Mouse (Mus musculus) intestine, postnatal 0 days (tissue): ENCODE data around the gene Wnk1. TPM values are rescaled to one million over a fixed set of nuclear protein-coding genes. Genes with fewer than 3 reads are reported as not detected.

Source experiments
- ATAC-seq: fragments of 200-750 bp; cut with Nextera tagmentation; 2 replicates; pipeline ENCODE4 v1.8.0; 2017; ENCODE audit warnings: mild to moderate bottlenecking, moderate TSS enrichment, moderate library complexity
- H3K27ac ChIP-seq: fragments of 300-500 bp; sonication (generic); 2 replicates; pipeline ENCODE4 v1.5.1; 2014; ENCODE audit warnings: mild to moderate bottlenecking, low read depth, low read length, moderate library complexity
- H3K27me3 ChIP-seq: fragments of 300-500 bp; sonication (generic); replicated peaks from 2 replicates; pipeline ENCODE4 v1.6.1; 2014; ENCODE audit warnings: low read length, mixed read lengths; ENCODE audit not compliant: control insufficient read depth, insufficient read depth
- H3K36me3 ChIP-seq: fragments of 300-500 bp; sonication (generic); 2 replicates; pipeline ENCODE4 v1.6.1; 2014; ENCODE audit warnings: mild to moderate bottlenecking, moderate library complexity; ENCODE audit not compliant: control insufficient read depth, insufficient read depth
- H3K4me1 ChIP-seq: fragments of 300-500 bp; sonication (generic); replicated peaks from 2 replicates; pipeline ENCODE4 v1.6.1; 2014; ENCODE audit warnings: antibody characterized with exemption, low read length, mixed read lengths; ENCODE audit not compliant: control insufficient read depth, insufficient read depth
- H3K4me2 ChIP-seq: fragments of 300-500 bp; sonication (generic); replicated peaks from 2 replicates; pipeline ENCODE4 v1.6.1; 2014; ENCODE audit warnings: low read depth, mild to moderate bottlenecking, moderate library complexity
- H3K4me3 ChIP-seq: fragments of 300-500 bp; sonication (generic); 2 replicates; pipeline ENCODE4 v1.5.1; 2014; ENCODE audit warnings: low read depth, low read length
- H3K9ac ChIP-seq: fragments of 300-500 bp; sonication (generic); 2 replicates; pipeline ENCODE4 v1.6.1; 2014; ENCODE audit warnings: mild to moderate bottlenecking, low read depth, low read length
- H3K9me3 ChIP-seq: fragments of 300-500 bp; sonication (generic); 2 replicates; pipeline ENCODE4 v1.6.1; 2016; ENCODE audit warnings: mixed run types; ENCODE audit not compliant: control insufficient read depth
- CTCF ChIP-seq: sonication (generic); IDR thresholded peaks from 2 replicates; pipeline ENCODE4 v1.5.1; 2016; ENCODE audit warnings: low read depth, mild to moderate bottlenecking, control low read depth, antibody characterized with exemption, moderate library complexity
- WGBS: fragments of 180-500 bp; shearing (Covaris S2); extraction: QIAGEN DNeasy Blood & Tissue Kit; methylation state at CpG from one replicate; pipeline ENCODE4 v1.1.7; 2014; 5-methylcytosine and 5-hydroxymethylcytosine counted together
- polyA plus RNA-seq: library from polyadenylated mRNA; unstranded; fragments of >200 nt; fragmentation: Nextera tagmentation; extraction: Ambion mirVana; gene quantifications from 2 replicates; pipeline ENCODE4 v1.2.1, GENCODE M21; 2015

Wnk1 gene
- polyA plus RNA-seq, 1 experiment from 2014 or later, result 36.9 TPM

DNA sequence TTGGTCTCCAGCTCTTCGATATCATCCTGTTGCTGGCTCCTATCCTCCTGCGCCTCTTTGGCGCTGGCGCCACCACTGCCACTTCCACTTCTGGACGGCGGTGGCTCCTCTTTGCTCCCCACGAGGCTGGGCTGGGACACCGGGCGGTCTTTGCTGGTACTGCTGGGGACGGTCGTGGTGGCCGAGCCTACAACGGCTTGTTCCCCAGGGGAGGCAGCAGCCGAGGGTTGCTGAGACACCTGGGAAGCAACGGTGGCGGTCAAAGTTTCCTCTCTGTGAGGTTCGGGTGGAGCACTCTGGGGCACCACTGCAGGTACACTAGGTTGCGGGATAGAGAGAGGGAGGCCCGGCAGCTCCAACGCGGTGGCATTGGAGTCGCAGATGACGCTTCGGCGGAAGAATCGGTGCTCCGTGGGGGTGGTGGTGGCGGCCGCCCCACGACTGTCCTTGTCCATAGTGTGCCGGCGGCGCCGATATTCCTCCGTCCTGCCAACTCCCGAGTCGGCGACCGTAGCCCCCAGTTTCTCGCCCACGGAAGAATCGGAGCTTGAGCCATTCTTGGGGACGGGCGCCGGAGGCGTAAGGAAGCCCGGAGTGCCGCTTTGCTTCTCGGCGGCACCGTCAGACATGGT lies 1.4 kb downstream of the Wnk1 start:
- Histone ChIP-seq H3K9me3 (no peaks in the 10 kb centered on the region), H3K36me3 (no peaks in the 10 kb centered on the region), H3K4me1 (0 out of 2 replicates have a peak, but pooled peaks cover 4% of the 10 kb centered on the region), H3K9ac (peak overlapping the region; percentile 74), H3K27me3 (no peaks in the 10 kb centered on the region), H3K4me3 (peak overlapping the region; percentile 71), H3K27ac (peak overlapping the region; percentile 97), H3K4me2 (peak overlapping the region; percentile 93)
- under 1% methylated on average over 51 of the region's 51 CpGs for WGBS
- peak; percentile 62 for ATAC-seq
- peak; percentile 78 for TF ChIP-seq CTCF

DNA sequence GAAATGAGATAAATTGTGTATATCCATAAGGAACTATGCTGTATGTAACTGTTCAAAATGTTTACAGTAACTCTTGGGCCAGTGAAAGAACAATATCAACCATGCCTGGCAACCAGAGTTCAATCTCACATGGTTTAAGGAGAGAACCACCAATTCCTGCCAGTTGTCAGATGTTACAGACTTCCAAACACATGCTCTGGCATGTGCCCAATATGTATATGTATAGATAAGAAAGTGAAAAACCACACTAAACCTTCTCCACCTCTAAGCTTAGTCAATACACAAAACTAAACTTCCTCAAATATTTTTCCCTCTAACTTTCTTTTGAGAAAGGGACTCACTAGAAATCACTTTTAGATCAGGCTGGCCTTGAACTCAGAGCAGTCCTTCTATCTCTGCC lies 13.9 kb downstream of the Wnk1 start:
- no peaks in the 10 kb centered on the region for H3K4me1 ChIP-seq
- no peak overlapping the region for H3K4me3 ChIP-seq
- no peaks in the 10 kb centered on the region for H3K27me3 ChIP-seq
- H3K4me2 ChIP-seq, result no peak overlapping the region
- H3K9me3 ChIP-seq, result no peaks in the 10 kb centered on the region
- no peak overlapping the region for H3K27ac ChIP-seq
- 0 out of 2 replicates have a peak, but pooled peaks cover 2% of the 10 kb centered on the region for H3K36me3 ChIP-seq
- no peak overlapping the region for H3K9ac ChIP-seq
- no peak for ATAC-seq
- TF ChIP-seq CTCF, result no peak

DNA sequence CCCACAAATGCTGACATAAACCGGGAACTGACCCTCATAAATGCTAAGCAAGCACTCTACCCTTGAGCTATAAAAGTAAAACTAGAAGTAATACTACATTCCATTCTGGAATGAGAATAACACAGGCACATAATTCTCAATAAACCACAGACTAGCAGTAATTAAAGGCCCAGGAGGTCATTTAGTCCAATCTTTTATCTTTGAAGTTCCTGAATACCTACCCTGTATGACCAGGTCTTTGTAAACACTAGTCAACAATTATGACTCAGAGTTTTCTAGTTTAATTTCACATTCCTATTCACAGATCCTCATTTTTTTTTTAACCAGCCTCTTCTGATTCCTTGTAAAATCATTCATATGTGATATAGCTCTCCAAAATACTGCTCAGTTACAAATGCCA lies 14.7 kb downstream of the Wnk1 start:
- H3K4me2 ChIP-seq, result no peak overlapping the region
- no peak for TF ChIP-seq CTCF
- 38% methylated on average over 1 of the region's 1 CpGs for WGBS
- H3K36me3 ChIP-seq, result 0 out of 2 replicates have a peak, but pooled peaks cover 2% of the 10 kb centered on the region
- H3K9ac ChIP-seq, result no peak overlapping the region
- no peak overlapping the region for H3K4me3 ChIP-seq
- H3K4me1 ChIP-seq, result no peaks in the 10 kb centered on the region
- H3K9me3 ChIP-seq, result no peaks in the 10 kb centered on the region
- no peak overlapping the region for H3K27ac ChIP-seq
- no peak for ATAC-seq
- H3K27me3 ChIP-seq, result no peaks in the 10 kb centered on the region

DNA sequence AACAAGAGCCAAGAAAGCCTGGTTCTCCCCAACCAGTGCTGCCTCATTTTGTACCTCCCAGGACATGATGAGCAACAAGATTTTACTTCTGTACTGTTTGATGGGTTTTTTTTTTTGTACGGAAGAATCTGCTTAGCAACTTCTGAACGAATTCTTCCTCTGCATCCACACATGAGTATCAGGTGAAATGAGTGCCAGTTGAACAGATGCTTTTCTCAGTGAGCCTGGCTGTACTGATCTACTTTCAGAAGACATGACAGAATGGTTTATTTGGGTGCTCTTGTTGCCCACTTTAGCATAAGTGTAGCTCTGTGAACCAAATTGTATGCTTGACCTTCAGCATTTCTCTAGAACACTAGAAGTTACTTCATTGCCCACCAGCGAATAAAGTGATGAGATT lies 16.4 kb downstream of the Wnk1 start:
- no peak overlapping the region for H3K4me2 ChIP-seq
- no peaks in the 10 kb centered on the region for H3K4me1 ChIP-seq
- H3K4me3 ChIP-seq, result no peak overlapping the region
- H3K9ac ChIP-seq, result no peak overlapping the region
- H3K27ac ChIP-seq, result no peak overlapping the region
- 0 out of 2 replicates have a peak, but pooled peaks cover 2% of the 10 kb centered on the region for H3K36me3 ChIP-seq
- no peak for ATAC-seq
- H3K9me3 ChIP-seq, result no peaks in the 10 kb centered on the region
- no peak for TF ChIP-seq CTCF
- H3K27me3 ChIP-seq, result no peaks in the 10 kb centered on the region
- WGBS, result 91% methylated on average over 3 of the region's 3 CpGs

DNA sequence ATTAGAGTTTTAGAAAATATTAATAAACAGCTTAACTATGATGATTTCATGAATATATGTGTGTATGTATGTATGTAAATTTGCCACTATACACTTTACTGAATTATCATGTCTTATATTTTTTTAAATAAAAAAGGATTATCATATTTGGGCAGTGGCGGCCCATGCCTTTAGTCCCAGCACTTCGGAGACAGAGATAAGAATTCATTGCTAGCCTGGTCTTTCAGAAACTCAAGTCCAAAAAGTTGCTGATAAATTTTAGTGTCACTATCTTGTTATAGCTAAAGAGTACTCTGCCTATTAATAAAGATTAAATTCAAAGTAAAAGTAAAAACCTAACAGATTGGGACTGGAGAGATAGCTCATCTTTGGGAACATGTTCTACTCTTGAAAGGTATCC lies 18.8 kb downstream of the Wnk1 start:
- H3K4me1 ChIP-seq, result no peaks in the 10 kb centered on the region
- no peak overlapping the region for H3K9ac ChIP-seq
- no peaks in the 10 kb centered on the region for H3K9me3 ChIP-seq
- no peak overlapping the region for H3K4me2 ChIP-seq
- TF ChIP-seq CTCF, result no peak
- H3K36me3 ChIP-seq, result 0 out of 2 replicates have a peak, but pooled peaks cover 2% of the 10 kb centered on the region
- no peak for ATAC-seq
- H3K4me3 ChIP-seq, result no peak overlapping the region
- no peak overlapping the region for H3K27ac ChIP-seq
- 82% methylated on average over 2 of the region's 2 CpGs for WGBS
- no peaks in the 10 kb centered on the region for H3K27me3 ChIP-seq

DNA sequence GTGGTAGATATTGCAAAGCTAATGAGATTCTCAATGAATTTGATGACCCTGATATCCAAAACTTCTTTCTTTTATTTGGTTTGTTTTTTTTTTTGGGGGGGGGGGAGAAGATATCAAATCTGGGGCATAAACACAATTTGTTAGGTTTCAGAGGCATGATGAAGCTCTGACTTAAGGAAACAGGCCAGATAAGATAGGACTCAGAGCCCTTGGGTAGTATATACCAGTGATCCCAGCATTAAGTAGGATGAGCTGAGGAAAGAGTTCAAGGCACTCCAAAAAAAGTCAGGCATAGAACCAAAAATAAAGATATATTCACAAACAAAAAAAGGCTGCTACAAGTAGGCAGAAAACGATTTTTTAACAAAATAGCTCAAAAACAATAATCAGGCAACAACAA lies 25.3 kb downstream of the Wnk1 start:
- Histone ChIP-seq H3K9me3 (no peaks in the 10 kb centered on the region), H3K27me3 (no peaks in the 10 kb centered on the region), H3K4me3 (no peak overlapping the region), H3K36me3 (no peaks in the 10 kb centered on the region), H3K4me1 (no peaks in the 10 kb centered on the region), H3K9ac (no peak overlapping the region), H3K27ac (no peak overlapping the region), H3K4me2 (no peak overlapping the region)
- TF ChIP-seq CTCF, result no peak
- WGBS, result 84% methylated on average over 1 of the region's 1 CpGs
- no peak for ATAC-seq

DNA sequence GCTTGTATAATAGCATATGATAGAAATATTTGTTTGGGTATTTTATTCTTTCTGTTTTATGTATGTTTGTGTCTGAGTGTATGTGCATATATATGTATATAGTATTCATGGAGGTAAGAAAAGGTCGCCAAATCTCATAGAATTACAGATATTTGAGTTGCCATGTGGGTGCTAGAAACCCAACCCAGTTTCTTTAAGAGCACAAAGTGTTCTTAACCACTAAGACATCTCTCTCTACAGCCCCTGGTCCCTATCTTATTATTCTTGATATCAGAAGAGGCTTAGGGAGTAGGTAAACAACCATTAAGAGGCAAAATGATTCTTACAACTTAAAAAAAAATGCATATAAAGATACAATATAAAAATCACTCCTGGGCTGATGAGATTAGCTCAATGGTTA lies 27.0 kb downstream of the Wnk1 start:
- no peaks in the 10 kb centered on the region for H3K27me3 ChIP-seq
- H3K36me3 ChIP-seq, result no peaks in the 10 kb centered on the region
- H3K9me3 ChIP-seq, result no peaks in the 10 kb centered on the region
- no peak overlapping the region for H3K9ac ChIP-seq
- no peak overlapping the region for H3K4me3 ChIP-seq
- H3K27ac ChIP-seq, result no peak overlapping the region
- no peaks in the 10 kb centered on the region for H3K4me1 ChIP-seq
- no peak for ATAC-seq
- TF ChIP-seq CTCF, result no peak
- WGBS, result 81% methylated on average over 1 of the region's 1 CpGs
- H3K4me2 ChIP-seq, result no peak overlapping the region
